Mouse (Mus musculus) skeletal muscle tissue, adult 2 months (tissue): ENCODE measurements at regions not wholly inside any gene's neighbourhood (a gene's known extent, or its start where the extent isn't known, plus 50 kb on each side); places are given as distances from the start of the nearest gene placed in this dataset.

ENCODE experiments used
- DNase-seq: peaks from one replicate; pipeline ENCODE4 v3.0.0-alpha.2; 2012; ENCODE audit warnings: low read depth, low spot score

- peak; percentile 43 for DNase-seq
Observed at GRCm38 (mm10) chr11:44330851-44331773, 68.8 kb upstream of the Il12b start.

GRCm38 (mm10) chr11:44331774-44332129 is 68.1 kb upstream of the Il12b start:
- DNase-seq = no peak

GRCm38 (mm10) chr11:44340531-44340930 is 59.3 kb upstream of the Il12b start:
- no peak for DNase-seq

GRCm38 (mm10) chr11:44348308-44348707 is 51.6 kb upstream of the Il12b start:
- no peak for DNase-seq

GRCm38 (mm10) chr11:44349546-44349945 is 50.3 kb upstream of the Il12b start:
- no peak for DNase-seq
